Mouse (Mus musculus): ENCODE data around the gene Rhof.

DNA sequence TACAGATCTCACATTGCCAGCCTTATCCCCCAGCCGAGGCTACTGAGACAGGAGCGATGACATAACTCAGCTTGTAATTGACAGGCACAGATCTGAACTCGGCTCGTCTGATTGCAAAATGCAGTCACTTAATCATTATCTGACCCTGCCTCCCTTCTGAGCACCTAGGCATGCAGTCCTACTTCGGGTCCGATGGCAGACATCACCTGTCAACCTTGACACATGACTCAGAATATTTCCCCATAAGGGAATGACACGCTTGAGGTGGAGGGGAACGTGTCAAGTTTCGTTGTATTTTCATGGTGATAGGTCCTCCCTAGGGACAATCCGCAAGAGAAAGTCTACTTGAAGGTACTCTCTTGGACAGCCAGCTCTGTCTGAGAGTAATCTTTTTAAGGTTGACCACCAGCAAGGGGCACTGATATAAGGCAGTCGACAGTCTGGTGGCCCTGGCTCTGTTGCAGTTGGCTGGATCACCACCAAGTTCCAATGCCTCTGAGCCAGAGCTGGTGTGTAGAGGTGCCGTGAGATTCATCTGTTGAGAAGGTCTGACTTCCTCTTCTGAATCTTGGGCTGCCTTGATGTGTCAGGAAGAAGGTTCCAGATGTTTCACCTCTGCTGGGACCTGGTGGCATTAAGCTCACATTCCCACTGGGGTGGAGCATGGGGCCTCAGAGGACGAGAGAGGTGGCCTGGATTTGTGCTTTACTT, 49.0 kb downstream of the Rhof start:
- TF ChIP-seq POLR2A (IDR thresholded peaks at IDR 0.05; ENCODE audit: borderline replicate concordance, insufficient read depth, low read length) (no peak), CTCF (IDR thresholded peaks at IDR 0.05; ENCODE audit: borderline replicate concordance, insufficient read depth, low read depth, low read length) (no peak)

Measured in cerebellum, adult 2 months (tissue).